Mouse (Mus musculus): Measurements from ENCODE around the gene Garnl3.

GRCm38 (mm10) chr2:33074188-33074587 lies 57.3 kb downstream of the Garnl3 start:
- TF ChIP-seq POLR2A (IDR thresholded peaks at IDR 0.05; ENCODE audit: borderline replicate concordance, extremely low read depth, insufficient read depth, insufficient read length, poor library complexity, severe bottlenecking): no peak
- TF ChIP-seq CTCF (IDR thresholded peaks at IDR 0.05; ENCODE audit: borderline replicate concordance, extremely low read depth, insufficient read depth, insufficient read length): no peak
